Mouse (Mus musculus) midbrain, embryonic 11.5 days (tissue): ENCODE results near the gene Snx8. TPM values are rescaled to one million over a fixed set of nuclear protein-coding genes. Genes with fewer than 3 reads are reported as not detected.

Experiments used
- ATAC-seq: fragments of 200-750 bp; cut with Nextera tagmentation; 2 replicates; pipeline ENCODE4 v1.8.0; 2017; ENCODE audit warnings: moderate TSS enrichment, moderate library complexity; ENCODE audit not compliant: low FRiP score
- DNase-seq: peaks from one replicate; pipeline ENCODE4 v3.0.0; 2015; ENCODE audit warnings: low spot score; ENCODE audit errors: missing footprints
- H3K27ac ChIP-seq: fragments of 300-500 bp; sonication (generic); 2 replicates; pipeline ENCODE4 v1.5.1; 2014; ENCODE audit warnings: low read depth, low read length
- H3K27me3 ChIP-seq: fragments of 300-500 bp; sonication (generic); 2 replicates; pipeline ENCODE4 v1.6.1; 2014; ENCODE audit warnings: mild to moderate bottlenecking, low read length, moderate library complexity, mixed read lengths; ENCODE audit not compliant: control insufficient read depth, insufficient read depth
- H3K36me3 ChIP-seq: fragments of 300-500 bp; sonication (generic); 2 replicates; pipeline ENCODE4 v1.6.1; 2014; ENCODE audit warnings: mild to moderate bottlenecking, low read length, moderate library complexity, mixed read lengths; ENCODE audit not compliant: control insufficient read depth, insufficient read depth
- H3K4me1 ChIP-seq: fragments of 300-500 bp; sonication (generic); 2 replicates; pipeline ENCODE4 v1.6.1; 2014; ENCODE audit warnings: low read length; ENCODE audit not compliant: control insufficient read depth, insufficient read depth
- H3K4me2 ChIP-seq: fragments of 300-500 bp; sonication (generic); 2 replicates; pipeline ENCODE4 v1.6.1; 2014; ENCODE audit warnings: mild to moderate bottlenecking, moderate library complexity
- H3K4me3 ChIP-seq: fragments of 300-500 bp; sonication (generic); 2 replicates; pipeline ENCODE4 v1.5.1; 2014; ENCODE audit warnings: low read depth, low read length
- H3K9ac ChIP-seq: fragments of 300-500 bp; sonication (generic); 2 replicates; pipeline ENCODE4 v1.6.1; 2014; ENCODE audit warnings: low read length
- H3K9me3 ChIP-seq: fragments of 300-500 bp; sonication (generic); 2 replicates; pipeline ENCODE4 v1.6.1; 2016; ENCODE audit warnings: low read length; ENCODE audit not compliant: control insufficient read depth
- WGBS: fragments of 180-500 bp; shearing (Covaris S2); extraction: QIAGEN DNeasy Blood & Tissue Kit; methylation state at CpG from one replicate; pipeline ENCODE4 v1.1.7; 2014; 5-methylcytosine and 5-hydroxymethylcytosine counted together
- polyA plus RNA-seq: library from polyadenylated mRNA; unstranded; fragments of >200 nt; fragmentation: Nextera tagmentation; extraction: Ambion mirVana; gene quantifications from 2 replicates; pipeline ENCODE4 v1.2.1, GENCODE M21; 2014

The Snx8 gene
- polyA plus RNA-seq: 7.4 and 9.9 TPM in 2 replicates

DNA sequence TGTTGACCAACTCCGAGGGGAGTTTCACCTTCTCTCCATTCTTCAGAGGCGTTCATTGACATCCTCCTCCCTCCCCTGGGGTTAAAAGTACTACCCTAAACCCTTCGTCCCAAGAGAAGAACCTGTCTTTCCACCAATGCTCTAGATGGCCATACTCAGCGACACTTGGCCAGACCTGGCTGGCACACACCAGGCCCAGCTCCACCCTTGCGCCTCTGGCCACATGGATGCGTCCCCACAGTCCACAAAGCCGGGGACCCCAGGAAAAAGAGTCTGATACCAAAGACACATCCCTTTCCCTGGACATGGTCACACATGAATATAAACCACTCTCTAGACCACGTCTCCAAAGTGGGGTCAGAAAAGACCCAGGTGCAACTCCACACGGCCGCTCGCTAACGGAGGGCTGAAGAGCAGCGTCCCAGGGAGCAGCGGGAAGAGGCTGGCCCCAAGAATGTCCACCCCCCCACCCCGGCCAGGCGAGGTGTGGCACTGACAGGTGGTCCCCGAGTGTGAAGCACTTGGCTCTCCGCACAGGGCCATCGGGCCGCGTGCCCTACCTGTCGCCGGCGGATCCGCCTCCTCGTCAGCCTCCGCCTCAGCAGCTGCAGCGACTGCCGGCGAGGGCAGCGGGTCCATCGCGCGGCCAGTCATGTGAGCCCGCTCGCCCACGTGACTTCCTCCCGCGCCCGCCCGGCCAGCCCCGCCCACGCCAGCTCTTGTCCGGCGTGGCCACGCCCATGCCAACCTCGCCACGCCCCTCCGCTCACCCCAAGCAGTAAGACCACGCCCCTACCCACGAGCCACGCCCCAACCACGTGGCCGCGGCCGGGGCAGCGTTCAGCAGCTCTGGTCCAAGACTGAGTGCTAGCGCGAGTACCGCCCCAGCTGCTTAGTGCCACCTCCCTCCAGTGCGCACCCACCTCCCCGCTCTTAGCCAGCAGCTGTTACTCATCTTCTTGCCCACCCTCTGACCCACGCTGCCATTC, at the start of gene Snx8:
TSS of gene Snx8 (minus strand) at position 675 of the 989 bp plus-strand sequence.
- H3K27ac ChIP-seq: no peak within 1 kb of the TSS
- H3K9me3 ChIP-seq: no peaks in the 10 kb centered on the region
- 1% methylated on average over 63 of the region's 63 CpGs for WGBS
- peak within 1 kb of the TSS; percentile 70 for H3K9ac ChIP-seq
- peak; percentile 94 for ATAC-seq
- peaks cover 9% of the 10 kb centered on the region for H3K4me1 ChIP-seq
- no peaks in the 10 kb centered on the region for H3K27me3 ChIP-seq
- peak within 1 kb of the TSS; percentile 82 for H3K4me2 ChIP-seq
- peak; percentile 100 for DNase-seq
- H3K36me3 ChIP-seq: no peaks in the 10 kb centered on the region
- H3K4me3 ChIP-seq: peak within 1 kb of the TSS; percentile 67

DNA sequence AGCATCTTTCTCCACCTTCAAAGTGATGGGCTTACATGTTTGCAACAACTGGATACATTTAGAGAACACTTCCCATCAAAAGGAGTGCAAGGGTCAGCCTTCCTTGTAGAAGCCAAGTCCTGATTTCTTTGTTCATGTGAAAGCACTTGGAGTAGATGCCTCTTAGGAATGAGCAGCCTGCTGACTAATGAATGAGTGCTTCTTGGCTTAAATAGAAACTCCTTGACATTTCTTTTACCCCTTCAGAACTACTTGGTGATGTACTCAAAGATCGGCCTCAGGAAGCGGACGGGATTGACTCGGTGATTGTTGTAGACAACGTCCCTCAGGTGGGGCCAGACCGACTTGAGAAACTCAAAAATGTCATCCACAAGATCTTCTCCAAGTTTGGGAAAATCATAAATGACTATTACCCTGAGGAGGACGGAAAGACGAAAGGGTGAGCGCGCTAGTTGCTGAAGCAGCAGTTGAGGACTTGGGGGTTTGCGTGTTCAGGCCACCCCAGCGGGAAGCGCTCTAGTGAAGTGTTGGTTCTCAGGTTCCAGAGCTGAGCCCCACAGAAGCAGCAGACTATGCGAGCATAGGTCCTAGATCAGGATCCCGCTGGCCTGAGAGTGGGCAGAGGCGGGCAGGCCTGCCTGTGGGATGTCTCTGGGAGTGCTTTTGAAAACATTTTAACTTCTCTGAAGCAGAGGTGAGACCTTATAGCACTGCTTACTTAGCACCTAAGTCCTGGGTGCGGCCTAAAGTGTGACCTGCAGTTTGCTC, 36.1 kb upstream of the Snx8 start:
- ATAC-seq: no peak
- Histone ChIP-seq H3K27ac (no peak overlapping the region), H3K4me1 (peaks cover 12% of the 10 kb centered on the region), H3K9ac (no peak overlapping the region), H3K4me3 (no peak overlapping the region), H3K4me2 (no peak overlapping the region), H3K9me3 (no peaks in the 10 kb centered on the region), H3K36me3 (peaks cover 25% of the 10 kb centered on the region), H3K27me3 (no peaks in the 10 kb centered on the region)
- DNase-seq: no peak
- 97% methylated on average over 17 of the region's 17 CpGs for WGBS

DNA sequence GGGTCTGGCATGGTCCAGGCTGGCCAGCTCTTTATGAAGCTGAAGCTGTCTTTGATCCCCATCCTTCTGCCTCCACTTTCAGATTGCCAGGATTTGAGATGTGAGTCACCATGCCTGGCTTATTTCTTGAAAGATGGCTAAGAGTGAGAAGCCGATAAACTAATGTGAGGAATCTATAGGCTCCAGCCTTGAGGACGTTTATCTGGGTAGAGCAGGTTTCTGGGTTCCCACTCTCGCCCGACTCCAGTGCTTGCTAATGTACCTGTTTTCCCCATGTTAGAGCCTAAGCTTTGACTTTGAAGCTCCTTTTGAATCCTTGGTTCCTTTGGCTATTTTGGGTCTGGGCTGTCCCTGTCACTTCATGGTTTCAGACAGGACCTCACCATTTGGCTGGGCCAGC, 31.6 kb upstream of the Snx8 start:
- WGBS: 79% methylated on average over 4 of the region's 4 CpGs
- Histone ChIP-seq H3K9me3 (no peaks in the 10 kb centered on the region), H3K27me3 (no peaks in the 10 kb centered on the region), H3K4me1 (peaks cover 19% of the 10 kb centered on the region), H3K27ac (no peak overlapping the region), H3K9ac (peak overlapping the region; percentile 31; the same call in 1 of the 2 replicates), H3K4me2 (peak overlapping the region; percentile 76), H3K4me3 (peak overlapping the region; percentile 99), H3K36me3 (peaks cover 3% of the 10 kb centered on the region; the same call in 1 of the 2 replicates)
- no peak for DNase-seq
- no peak for ATAC-seq

DNA sequence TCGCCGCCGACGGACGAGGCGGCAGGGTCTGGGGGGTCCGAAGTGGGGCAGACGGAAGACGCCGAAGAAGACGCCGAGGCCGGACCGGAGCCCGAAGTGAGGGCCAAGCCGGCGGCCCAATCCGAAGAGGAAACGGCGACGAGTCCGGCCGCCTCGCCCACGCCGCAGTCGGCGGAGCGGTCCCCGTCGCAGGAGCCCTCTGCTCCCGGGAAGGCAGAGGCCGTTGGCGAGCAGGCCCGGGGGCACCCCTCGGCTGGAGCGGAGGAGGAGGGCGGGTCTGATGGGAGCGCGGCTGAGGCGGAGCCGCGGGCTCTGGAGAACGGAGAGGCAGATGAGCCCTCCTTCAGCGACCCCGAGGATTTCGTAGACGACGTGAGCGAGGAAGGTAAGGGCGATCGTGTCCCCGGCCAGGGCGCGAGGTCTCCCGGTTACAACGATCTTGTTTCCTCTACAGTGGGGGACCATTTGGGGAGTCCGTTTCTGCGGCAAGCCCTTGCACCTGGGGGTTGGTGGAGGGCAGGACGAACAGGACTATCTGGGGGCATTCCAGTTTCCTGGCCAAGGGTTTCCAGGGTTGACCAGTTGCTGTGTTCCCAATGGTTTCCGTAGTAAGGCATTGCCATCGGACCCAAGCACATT, 30.5 kb upstream of the Snx8 start:
- Histone ChIP-seq H3K4me2 (peak overlapping the region; percentile 76), H3K9me3 (no peaks in the 10 kb centered on the region), H3K4me3 (peak overlapping the region; percentile 99), H3K27me3 (no peaks in the 10 kb centered on the region), H3K27ac (no peak overlapping the region; the same call in 1 of the 2 replicates), H3K9ac (peak overlapping the region; percentile 97), H3K4me1 (peaks cover 19% of the 10 kb centered on the region), H3K36me3 (no peaks in the 10 kb centered on the region)
- DNase-seq (peak; percentile 94), ATAC-seq (peak; percentile 56)
- WGBS: under 1% methylated on average over 57 of the region's 62 CpGs

DNA sequence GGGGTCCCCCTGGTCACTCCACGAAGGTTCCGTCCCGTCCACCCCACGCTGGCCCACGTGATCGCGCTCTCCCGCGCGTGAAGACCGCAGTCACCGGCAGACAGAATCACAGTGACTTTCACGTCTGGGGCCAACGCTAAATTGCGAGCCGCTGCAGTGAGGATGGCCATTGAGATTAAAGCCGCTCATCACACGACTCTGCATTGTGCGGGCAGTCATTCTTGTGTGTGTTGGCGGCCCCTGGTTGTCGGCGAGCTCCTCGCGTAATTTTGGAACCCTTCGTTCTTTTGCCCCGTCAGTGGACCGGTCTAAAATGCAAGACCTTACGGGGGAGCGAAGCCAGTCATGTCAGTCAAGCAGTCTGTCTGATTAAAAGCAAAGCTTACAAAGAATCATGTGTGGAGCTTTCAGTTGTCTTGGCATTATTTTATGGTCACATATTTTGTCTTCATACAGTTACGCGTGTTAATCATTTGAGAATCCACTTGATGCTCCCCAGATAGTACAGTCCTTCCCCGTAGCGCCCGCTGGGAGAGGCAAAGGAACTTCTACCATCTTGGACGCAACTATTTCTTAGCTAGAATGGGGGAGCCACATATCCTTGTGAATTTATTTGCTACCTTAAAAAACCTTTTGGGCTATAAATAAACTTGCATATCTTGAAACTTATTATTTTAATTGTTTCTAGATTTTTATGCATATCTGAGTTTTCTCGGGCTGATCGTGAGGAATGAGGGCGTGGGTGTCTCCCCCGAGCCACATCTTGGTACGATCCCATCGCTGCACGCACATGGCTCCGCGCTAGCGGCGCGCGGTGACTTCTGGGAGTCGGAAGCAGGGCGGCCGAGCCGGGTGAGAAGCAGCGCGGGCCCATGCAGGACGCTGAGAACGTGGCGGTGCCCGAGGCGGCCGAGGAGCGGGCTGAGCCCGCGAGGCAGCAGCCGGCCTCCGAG, 29.7 kb upstream of the Snx8 start, which contains the start of gene Eif3b:
TSS of gene Eif3b (plus strand) at position 840 of the 953 bp plus-strand sequence.
- peak within 1 kb of the TSS; percentile 76 for H3K4me2 ChIP-seq
- peaks cover 19% of the 10 kb centered on the region for H3K4me1 ChIP-seq
- under 1% methylated on average over 65 of the region's 65 CpGs for WGBS
- H3K9ac ChIP-seq: peak within 1 kb of the TSS; percentile 97
- H3K36me3 ChIP-seq: no peaks in the 10 kb centered on the region
- DNase-seq (peak; percentile 98), ATAC-seq (peak; percentile 92)
- H3K27me3 ChIP-seq: no peaks in the 10 kb centered on the region
- H3K9me3 ChIP-seq: no peaks in the 10 kb centered on the region
- H3K27ac ChIP-seq: peak within 1 kb of the TSS; percentile 82
- H3K4me3 ChIP-seq: peak within 1 kb of the TSS; percentile 99

DNA sequence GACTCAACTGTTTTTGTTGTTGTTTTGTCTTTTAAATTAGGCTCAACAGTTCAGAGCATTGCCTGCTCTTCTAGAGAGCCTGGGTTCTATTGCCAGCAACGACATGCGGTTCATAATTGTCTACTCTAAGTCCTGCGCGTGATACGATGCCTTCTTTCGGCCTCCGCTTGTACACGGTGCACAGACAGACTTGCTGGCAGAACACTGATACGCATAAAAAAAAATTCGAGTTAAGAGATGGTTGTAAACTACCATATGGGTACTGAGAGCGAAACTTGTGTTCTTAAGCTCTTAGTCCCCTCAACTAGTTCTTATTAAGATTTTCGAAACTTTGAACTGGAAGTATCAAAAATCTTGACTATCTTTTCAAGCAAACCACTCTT, 29.0 kb upstream of the Snx8 start:
- Histone ChIP-seq H3K36me3 (no peaks in the 10 kb centered on the region), H3K4me2 (peak overlapping the region; percentile 76), H3K27me3 (no peaks in the 10 kb centered on the region), H3K4me3 (peak overlapping the region; percentile 99), H3K9ac (peak overlapping the region; percentile 97), H3K27ac (peak overlapping the region; percentile 82), H3K4me1 (peaks cover 19% of the 10 kb centered on the region), H3K9me3 (no peaks in the 10 kb centered on the region)
- ATAC-seq (no peak), DNase-seq (no peak)
- 3% methylated on average over 12 of the region's 12 CpGs for WGBS

DNA sequence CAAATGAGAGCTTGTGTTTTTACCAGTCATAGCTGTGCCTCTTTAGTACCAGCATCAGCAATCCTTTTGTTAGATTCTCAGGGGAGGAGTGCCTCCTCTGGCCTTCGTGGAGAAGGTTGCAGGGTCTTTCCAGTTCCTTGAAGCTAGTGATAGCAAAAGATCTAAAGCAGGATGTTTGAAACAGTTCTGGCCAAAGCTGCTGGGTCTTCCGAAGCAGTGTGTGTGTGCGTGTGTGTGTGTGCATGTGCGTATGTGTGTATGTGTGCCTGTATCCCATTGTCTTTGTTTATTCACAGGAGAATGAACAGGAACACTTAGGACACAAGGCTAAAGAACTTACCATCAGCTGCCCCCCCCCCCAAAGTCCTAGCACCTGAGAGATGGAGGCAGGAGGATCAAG, 25.6 kb upstream of the Snx8 start:
- Histone ChIP-seq H3K4me1 (peaks cover 4% of the 10 kb centered on the region; the same call in 1 of the 2 replicates), H3K36me3 (no peaks in the 10 kb centered on the region), H3K27me3 (no peaks in the 10 kb centered on the region), H3K4me2 (no peak overlapping the region), H3K4me3 (no peak overlapping the region), H3K27ac (no peak overlapping the region), H3K9me3 (no peaks in the 10 kb centered on the region), H3K9ac (no peak overlapping the region)
- DNase-seq (no peak), ATAC-seq (no peak)
- WGBS: 73% methylated on average over 4 of the region's 4 CpGs

DNA sequence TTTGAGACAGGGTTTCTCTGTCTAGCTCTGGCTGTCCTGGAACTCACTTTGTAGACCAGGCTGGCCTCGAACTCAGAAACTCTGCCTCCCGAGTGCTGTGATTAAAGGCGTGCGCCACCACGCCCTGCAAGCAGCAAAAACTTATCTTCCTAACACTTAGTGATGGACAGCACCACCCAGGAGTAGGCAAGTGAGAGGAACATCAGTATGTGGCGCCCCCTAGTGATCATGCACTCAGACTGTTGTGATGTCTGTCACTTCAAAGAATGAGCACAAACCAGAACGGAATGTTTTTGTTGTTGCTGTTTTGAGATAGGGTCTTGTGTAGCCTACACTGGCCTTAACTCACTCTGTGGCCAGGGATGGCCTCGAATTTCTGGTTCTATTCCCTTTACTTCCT, 22.3 kb upstream of the Snx8 start:
- Histone ChIP-seq H3K9ac (no peak overlapping the region), H3K4me1 (no peaks in the 10 kb centered on the region), H3K27ac (no peak overlapping the region), H3K4me2 (no peak overlapping the region), H3K36me3 (no peaks in the 10 kb centered on the region), H3K4me3 (no peak overlapping the region), H3K27me3 (no peaks in the 10 kb centered on the region), H3K9me3 (no peaks in the 10 kb centered on the region)
- 37% methylated on average over 8 of the region's 8 CpGs for WGBS
- no peak for DNase-seq
- no peak for ATAC-seq
